Mouse (Mus musculus) hindbrain, embryonic 11.5 days (tissue): ENCODE results near the gene Afmid. TPM values are rescaled to one million over a fixed set of nuclear protein-coding genes. Genes with fewer than 3 reads are reported as not detected.

Source experiments
- ATAC-seq: fragments of 200-750 bp; cut with Nextera tagmentation; 2 replicates; pipeline ENCODE4 v1.8.0; 2017; ENCODE audit warnings: mild to moderate bottlenecking, moderate TSS enrichment, moderate library complexity; ENCODE audit not compliant: low FRiP score
- DNase-seq: peaks from one replicate; pipeline ENCODE4 v3.0.0-alpha.2; 2015; ENCODE audit warnings: low spot score
- H3K27ac ChIP-seq: fragments of 300-500 bp; sonication (generic); 2 replicates; pipeline ENCODE4 v1.5.1; 2014; ENCODE audit warnings: mild to moderate bottlenecking, low read depth, low read length
- H3K27me3 ChIP-seq: fragments of 300-500 bp; sonication (generic); 2 replicates; pipeline ENCODE4 v1.6.1; 2014; ENCODE audit warnings: mild to moderate bottlenecking, low read length, moderate library complexity, mixed read lengths; ENCODE audit not compliant: control insufficient read depth, insufficient read depth
- H3K36me3 ChIP-seq: fragments of 300-500 bp; sonication (generic); 2 replicates; pipeline ENCODE4 v1.6.1; 2014; ENCODE audit warnings: mild to moderate bottlenecking, low read length, moderate library complexity, mixed read lengths; ENCODE audit not compliant: control insufficient read depth, insufficient read depth
- H3K4me1 ChIP-seq: fragments of 300-500 bp; sonication (generic); replicated peaks from 2 replicates; pipeline ENCODE4 v1.6.1; 2014; ENCODE audit warnings: low read length, mixed read lengths; ENCODE audit not compliant: control insufficient read depth, insufficient read depth
- H3K4me2 ChIP-seq: fragments of 300-500 bp; sonication (generic); replicated peaks from 2 replicates; pipeline ENCODE4 v1.6.1; 2014; ENCODE audit warnings: mild to moderate bottlenecking, low read depth, low read length
- H3K4me3 ChIP-seq: fragments of 300-500 bp; sonication (generic); 2 replicates; pipeline ENCODE4 v1.5.1; 2014; ENCODE audit warnings: low read depth, low read length
- H3K9ac ChIP-seq: fragments of 300-500 bp; sonication (generic); 2 replicates; pipeline ENCODE4 v1.6.1; 2014; ENCODE audit warnings: low read depth, low read length
- H3K9me3 ChIP-seq: fragments of 300-500 bp; sonication (generic); 2 replicates; pipeline ENCODE4 v1.6.1; 2016; ENCODE audit warnings: low read length; ENCODE audit not compliant: control insufficient read depth
- WGBS: fragments of 180-500 bp; shearing (Covaris S2); extraction: QIAGEN DNeasy Blood & Tissue Kit; methylation state at CpG from one replicate; pipeline ENCODE4 v1.1.7; 2014; 5-methylcytosine and 5-hydroxymethylcytosine counted together
- polyA plus RNA-seq: library from polyadenylated mRNA; unstranded; fragments of >200 nt; fragmentation: Nextera tagmentation; extraction: Ambion mirVana; gene quantifications from 2 replicates; pipeline ENCODE4 v1.2.1, GENCODE M21; 2014

Afmid gene
- polyA plus RNA-seq, 1 experiment from 2014 or later, result 3.5 TPM

DNA sequence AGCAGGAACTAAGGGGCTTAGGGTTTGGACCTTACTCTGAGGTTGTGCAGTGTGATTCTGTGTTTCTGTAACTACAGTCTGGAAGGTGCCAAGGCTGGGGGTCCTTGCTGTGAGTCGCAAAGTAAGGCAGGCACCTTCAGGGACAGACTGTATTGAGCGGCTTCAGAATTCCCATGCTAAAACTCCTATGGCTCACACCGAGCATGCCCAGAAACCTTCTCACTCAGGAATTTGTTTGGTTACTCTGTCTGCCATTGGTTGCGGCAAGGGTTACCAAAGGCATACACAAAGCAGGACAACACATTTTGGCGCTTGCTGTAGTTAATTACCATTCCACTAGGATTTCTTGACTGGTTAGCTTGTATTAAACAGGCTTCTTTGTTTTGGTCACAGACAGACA is 440 bp downstream of the Afmid start:
- H3K36me3 ChIP-seq, result no peaks in the 10 kb centered on the region; the same call in 1 of the 2 replicates
- H3K9ac ChIP-seq, result peak overlapping the region; percentile 84
- H3K4me1 ChIP-seq, result peaks cover 2% of the 10 kb centered on the region
- WGBS, result 14% methylated on average over 5 of the region's 5 CpGs
- H3K4me2 ChIP-seq, result peak overlapping the region; percentile 88
- no peaks in the 10 kb centered on the region for H3K27me3 ChIP-seq
- DNase-seq (no peak), ATAC-seq (peak; percentile 46; the same call in 1 of the 2 replicates)
- peak overlapping the region; percentile 80; the same call in 1 of the 2 replicates for H3K27ac ChIP-seq
- no peaks in the 10 kb centered on the region for H3K9me3 ChIP-seq
- peak overlapping the region; percentile 47 for H3K4me3 ChIP-seq

DNA sequence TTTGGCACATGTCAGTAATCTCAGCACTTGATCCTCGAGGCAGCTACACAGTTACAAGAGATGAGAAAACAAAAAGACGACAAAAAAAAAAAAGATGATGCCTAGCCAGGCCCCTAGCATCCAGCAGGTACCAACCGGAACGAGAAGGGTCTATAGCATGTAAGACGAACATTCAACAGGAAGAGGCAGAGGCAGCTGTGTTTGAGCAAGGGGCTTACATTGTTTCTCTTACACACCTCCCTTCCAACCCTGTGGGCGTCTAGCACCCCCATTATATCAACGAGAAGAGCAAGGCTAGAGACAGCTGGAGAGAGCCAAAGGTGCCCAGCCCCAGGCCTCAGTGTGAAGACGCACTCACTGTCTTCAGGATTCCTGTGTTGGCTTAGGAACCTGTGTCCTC is 1.2 kb downstream of the Afmid start:
- H3K4me1 ChIP-seq, result peaks cover 2% of the 10 kb centered on the region
- DNase-seq (no peak), ATAC-seq (no peak)
- no peak overlapping the region for H3K9ac ChIP-seq
- 80% methylated on average over 8 of the region's 8 CpGs for WGBS
- no peak overlapping the region for H3K27ac ChIP-seq
- H3K4me3 ChIP-seq, result no peak overlapping the region
- no peaks in the 10 kb centered on the region for H3K36me3 ChIP-seq
- no peaks in the 10 kb centered on the region for H3K27me3 ChIP-seq
- no peak overlapping the region for H3K4me2 ChIP-seq
- H3K9me3 ChIP-seq, result no peaks in the 10 kb centered on the region

DNA sequence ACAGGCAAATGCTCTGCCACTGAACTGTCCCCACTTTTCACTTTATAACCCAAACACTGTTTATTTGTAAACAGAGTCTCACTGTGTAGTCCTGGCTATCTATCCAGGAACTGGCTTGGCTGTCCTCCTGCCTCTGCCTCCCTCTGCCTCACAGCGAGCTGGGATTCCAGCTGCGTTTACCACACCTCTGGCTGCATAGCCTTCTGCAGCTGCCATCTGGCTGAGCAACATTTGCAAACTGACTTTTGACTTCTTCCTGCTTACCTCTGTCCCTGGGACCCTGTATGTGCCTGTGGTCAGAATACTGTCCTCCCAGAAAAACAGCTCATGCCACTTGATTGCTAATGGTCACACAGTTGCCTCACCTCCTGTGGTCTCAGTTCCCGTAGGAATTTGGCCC is 1.7 kb downstream of the Afmid start:
- Histone ChIP-seq H3K36me3 (no peaks in the 10 kb centered on the region), H3K27me3 (no peaks in the 10 kb centered on the region), H3K4me3 (no peak overlapping the region), H3K27ac (no peak overlapping the region), H3K4me2 (no peak overlapping the region), H3K9ac (no peak overlapping the region), H3K9me3 (no peaks in the 10 kb centered on the region), H3K4me1 (peaks cover 5% of the 10 kb centered on the region)
- DNase-seq (no peak), ATAC-seq (no peak)
- WGBS, result 76% methylated on average over 3 of the region's 3 CpGs

DNA sequence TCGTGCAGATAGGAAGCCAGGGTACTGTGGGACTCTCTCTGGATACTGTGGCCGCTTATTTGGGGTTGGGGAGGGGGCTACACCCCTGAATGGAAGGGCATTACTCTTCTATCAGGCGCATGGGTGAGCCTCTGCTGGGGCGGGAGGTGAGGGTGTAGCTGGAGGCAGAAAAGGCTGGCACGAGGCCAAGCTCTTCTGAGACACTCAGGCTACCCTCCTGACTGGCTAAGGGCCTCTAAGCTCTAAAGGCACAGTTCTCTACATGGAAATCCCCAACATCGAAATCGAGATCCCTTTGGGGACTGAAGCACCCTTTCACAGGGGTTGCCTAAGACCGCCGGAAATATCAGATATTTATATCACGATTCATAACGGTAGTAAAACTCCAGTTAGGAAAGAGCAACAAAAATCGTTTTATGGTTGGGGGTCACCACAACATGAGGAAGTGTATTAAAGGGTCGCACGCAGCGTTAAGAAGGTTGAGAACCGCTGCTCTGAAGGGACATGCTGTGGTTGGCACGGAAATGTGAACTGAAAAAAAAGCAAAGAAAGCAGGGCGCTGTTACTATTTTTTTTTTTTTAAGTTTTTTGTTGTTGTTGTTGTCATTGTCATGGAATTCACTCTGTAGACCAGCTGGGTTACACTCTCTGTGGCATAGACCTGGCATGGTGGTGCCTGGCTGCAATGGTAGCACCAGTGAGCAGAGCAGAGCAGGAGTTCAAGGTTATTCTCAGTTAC is 2.6 kb downstream of the Afmid start:
- no peak for ATAC-seq
- H3K4me3 ChIP-seq, result no peak overlapping the region
- no peaks in the 10 kb centered on the region for H3K27me3 ChIP-seq
- H3K9ac ChIP-seq, result no peak overlapping the region
- H3K27ac ChIP-seq, result no peak overlapping the region
- no peak overlapping the region for H3K4me2 ChIP-seq
- no peaks in the 10 kb centered on the region for H3K9me3 ChIP-seq
- no peak for DNase-seq
- no peaks in the 10 kb centered on the region for H3K36me3 ChIP-seq
- WGBS, result 88% methylated on average over 18 of the region's 18 CpGs
- peaks cover 8% of the 10 kb centered on the region for H3K4me1 ChIP-seq

DNA sequence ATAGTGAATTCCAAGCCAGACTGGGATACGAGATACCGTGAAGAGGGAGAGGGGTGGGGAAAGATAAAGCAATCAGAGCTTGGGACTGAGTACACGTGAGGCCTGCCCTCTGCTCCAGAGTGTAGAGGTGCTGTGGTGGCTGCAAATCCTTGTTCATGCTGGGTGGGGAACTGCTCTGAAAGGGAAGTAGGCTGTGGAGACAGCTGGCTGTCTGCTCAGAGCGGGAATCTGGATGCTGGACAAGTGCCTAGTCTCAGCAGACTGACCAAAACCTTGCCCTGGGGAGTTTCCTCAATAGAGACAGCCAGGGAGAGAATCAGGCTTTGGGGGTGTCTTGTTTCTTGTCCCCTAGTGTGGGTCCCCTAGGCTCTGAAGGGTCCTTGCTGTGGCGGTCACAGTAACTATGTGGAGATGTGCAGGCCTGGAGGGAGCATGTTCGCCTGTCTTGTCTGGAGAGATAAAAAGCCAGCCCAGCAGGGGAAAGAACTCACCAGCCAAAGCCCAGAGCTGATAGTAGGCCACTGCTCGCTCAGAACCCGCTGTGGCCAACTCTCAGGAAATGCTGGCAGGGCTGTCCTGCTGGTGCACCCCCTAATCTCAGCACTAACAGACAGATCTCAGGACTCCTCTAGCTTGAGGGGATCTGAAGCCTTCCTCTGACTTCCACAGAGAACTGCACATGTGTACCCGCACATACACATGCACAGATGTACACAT is 3.3 kb downstream of the Afmid start:
- Histone ChIP-seq H3K27ac (no peak overlapping the region), H3K36me3 (no peaks in the 10 kb centered on the region), H3K4me3 (no peak overlapping the region), H3K4me2 (no peak overlapping the region), H3K27me3 (no peaks in the 10 kb centered on the region), H3K9me3 (no peaks in the 10 kb centered on the region), H3K4me1 (peaks cover 8% of the 10 kb centered on the region), H3K9ac (no peak overlapping the region)
- 64% methylated on average over 9 of the region's 9 CpGs for WGBS
- ATAC-seq (no peak), DNase-seq (no peak)

DNA sequence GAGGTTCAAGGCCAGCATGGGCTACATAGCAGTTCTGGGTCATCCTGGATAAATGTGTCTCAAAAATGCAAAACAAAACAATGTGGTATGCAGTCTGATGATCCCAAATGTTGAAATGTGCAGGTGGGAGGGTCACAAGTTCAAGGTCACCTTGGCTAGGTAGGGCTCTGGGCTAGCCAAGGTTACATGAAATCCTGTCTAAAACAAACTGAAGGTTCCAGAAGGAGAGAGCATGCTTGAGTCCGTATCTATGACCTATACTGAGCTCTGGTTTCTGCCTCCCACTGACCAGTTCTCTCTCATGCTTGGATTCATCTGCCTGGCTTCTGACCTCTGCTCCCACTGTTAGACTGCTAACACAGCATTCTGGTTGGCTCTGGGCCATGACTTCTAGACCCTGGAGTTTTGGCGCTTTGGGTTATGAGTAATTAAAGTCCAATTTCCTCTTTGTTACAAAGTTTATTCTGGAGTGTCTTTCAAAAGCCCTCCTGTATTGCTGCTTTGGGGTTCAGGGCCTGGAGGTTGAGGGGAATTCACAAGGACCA is 4.0 kb downstream of the Afmid start:
- DNase-seq (no peak), ATAC-seq (no peak)
- Histone ChIP-seq H3K4me2 (no peak overlapping the region), H3K27ac (no peak overlapping the region), H3K4me3 (no peak overlapping the region), H3K27me3 (no peaks in the 10 kb centered on the region), H3K9me3 (no peaks in the 10 kb centered on the region), H3K36me3 (no peaks in the 10 kb centered on the region), H3K9ac (no peak overlapping the region), H3K4me1 (peaks cover 6% of the 10 kb centered on the region)
- 70% methylated on average over 2 of the region's 2 CpGs for WGBS

DNA sequence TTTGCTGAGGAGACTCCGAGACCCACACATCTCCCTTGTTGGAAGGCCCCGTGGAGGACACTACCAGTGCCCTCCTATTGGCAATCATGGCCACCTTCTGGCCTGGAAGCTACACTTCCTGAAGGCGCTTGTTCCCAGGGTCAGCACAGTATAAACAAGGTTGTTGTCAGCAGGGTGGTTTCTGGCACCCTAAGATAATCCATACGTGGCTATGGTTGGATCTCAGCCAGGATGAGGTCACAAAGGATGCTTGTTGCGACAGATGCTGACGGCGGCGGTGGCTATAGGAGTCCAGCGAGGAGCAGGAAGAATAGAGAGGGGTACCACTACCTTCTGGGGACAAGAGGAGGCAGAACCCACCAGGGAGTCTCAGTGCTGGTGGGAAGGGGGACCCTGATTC is 4.7 kb downstream of the Afmid start:
- no peaks in the 10 kb centered on the region for H3K27me3 ChIP-seq
- no peak for ATAC-seq

DNA sequence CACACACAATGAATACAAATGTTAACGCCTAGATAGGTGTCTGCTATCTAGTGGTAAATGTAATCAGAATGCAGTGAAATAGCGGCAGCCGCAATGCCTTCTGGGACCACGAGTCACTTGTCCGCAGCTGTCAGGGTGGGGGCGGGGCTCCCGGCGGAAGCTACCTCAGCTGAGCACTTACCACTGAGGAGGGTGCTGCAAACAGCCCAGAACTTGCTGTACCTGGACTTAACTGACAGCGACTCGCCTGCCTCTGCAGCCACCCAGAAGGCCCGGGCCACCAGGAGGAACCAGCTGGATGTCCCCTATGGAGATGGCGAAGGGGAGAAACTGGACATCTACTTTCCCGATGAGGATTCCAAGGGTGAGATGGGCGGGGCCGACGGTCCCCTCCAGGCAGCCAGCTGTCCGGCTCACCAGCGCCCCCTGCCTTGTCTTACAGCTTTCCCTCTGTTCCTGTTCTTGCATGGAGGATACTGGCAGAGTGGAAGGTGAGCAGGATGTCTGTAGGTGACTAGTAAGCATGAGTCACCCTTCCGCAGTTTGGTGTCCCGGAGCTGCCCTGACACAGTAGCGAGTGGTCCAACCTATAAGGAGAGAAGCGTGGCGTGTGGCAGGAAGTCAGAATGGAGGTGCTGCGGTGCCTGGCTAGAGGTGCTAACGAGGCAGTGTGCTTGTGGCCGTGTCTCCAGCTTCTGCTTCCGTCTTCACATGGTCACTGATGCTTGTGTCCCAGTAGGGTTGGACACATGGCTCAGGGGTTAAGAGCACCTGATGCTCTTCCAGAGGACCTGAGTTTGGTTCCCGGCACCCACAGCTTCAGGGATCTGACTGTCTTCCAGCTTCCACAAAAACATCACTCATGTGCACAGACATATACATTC is 6.6 kb downstream of the Afmid start:
- ATAC-seq (peak; percentile 71), DNase-seq (peak; percentile 89)
- Histone ChIP-seq H3K4me3 (peak overlapping the region; percentile 25), H3K27me3 (no peaks in the 10 kb centered on the region), H3K36me3 (no peaks in the 10 kb centered on the region), H3K9me3 (no peaks in the 10 kb centered on the region), H3K4me1 (peaks cover 6% of the 10 kb centered on the region; the same call in 1 of the 2 replicates), H3K4me2 (peak overlapping the region; percentile 50), H3K27ac (no peak overlapping the region), H3K9ac (0 out of 2 replicates have a peak overlapping the region, but pooled peaks have one; percentile 1)
- 19% methylated on average over 25 of the region's 28 CpGs for WGBS

More for the DNA sequence above, 4.7 kb downstream of the Afmid start:
- Histone ChIP-seq H3K27ac (no peak overlapping the region), H3K9ac (no peak overlapping the region), H3K4me2 (no peak overlapping the region), H3K36me3 (no peaks in the 10 kb centered on the region), H3K4me1 (peaks cover 6% of the 10 kb centered on the region), H3K9me3 (no peaks in the 10 kb centered on the region), H3K4me3 (no peak overlapping the region)
- 89% methylated on average over 9 of the region's 9 CpGs for WGBS
- DNase-seq, result no peak
